Comparison of ENCODE assay signal across 8 mouse cellular contexts in genomic region chr4:117095551-117096452, GRCm38 (mm10). TPM values are rescaled to one million over a fixed set of nuclear protein-coding genes. Genes with fewer than 3 reads are reported as not detected.
DNase-seq lines count a peak whose midpoint lies in the region; ATAC-seq and TF ChIP-seq lines count a peak whose summit lies in the region.

Gene Ptch2, plus strand, starts transcription at chr4:117096075.

- DNase-seq in adrenal gland, adult 18-20 months (ENCODE audit: low spot score in 2 of 2), result peak; percentile 55 to 57
- peak; percentile 74 for DNase-seq in gastrocnemius, postnatal 25 days
- peak; percentile 85 for DNase-seq in hindbrain, postnatal 0 days (ENCODE audit: low spot score)
- DNase-seq in left cerebral cortex, postnatal 25 days (ENCODE audit: low spot score in 2 of 2), result peak; percentile 19 to 35
- DNase-seq in right cerebral cortex, postnatal 25 days, result peak; percentile 38
- DNase-seq in spleen, adult 12 weeks (ENCODE audit: low spot score), result no peak

- H3K27ac ChIP-seq in cortical plate, adult 2 months (ENCODE audit: insufficient read depth, low read length), result no peak within 1 kb of the TSS
- peak within 1 kb of the TSS; percentile 55 for H3K27ac ChIP-seq in hindbrain, postnatal 0 days

- peak; percentile 87 for ATAC-seq in hindbrain, postnatal 0 days
- peak; percentile 51 for ATAC-seq in megakaryocyte progenitor cell, adult 5-6 weeks (replicated peaks; ENCODE audit: poor library complexity)

- H3K36me3 ChIP-seq in hindbrain, postnatal 0 days (ENCODE audit: insufficient read depth, low read length), result no peaks in the 10 kb centered on the region

- H3K9me3 ChIP-seq in hindbrain, postnatal 0 days (ENCODE audit: low read length), result no peaks in the 10 kb centered on the region

- peak within 1 kb of the TSS; percentile 33 for H3K4me3 ChIP-seq in cortical plate, adult 2 months (ENCODE audit: insufficient read depth, low read length)
- peak within 1 kb of the TSS; percentile 58 for H3K4me3 ChIP-seq in hindbrain, postnatal 0 days (ENCODE audit: low read length)

- under 1% methylated on average over 50 of the region's 50 CpGs for WGBS in hindbrain, postnatal 0 days

- intact Hi-C loops in left cerebral cortex, postnatal 25 days (cut with DNase I), result no loop called here

- H3K27me3 ChIP-seq in hindbrain, postnatal 0 days (ENCODE audit: insufficient read depth, low read length), result no peaks in the 10 kb centered on the region

- TF ChIP-seq CTCF in cortical plate, adult 2 months (IDR thresholded peaks at IDR 0.05; ENCODE audit: extremely low read depth, insufficient read depth, low read length), result no peak
- no peak; the same call in none of the 2 replicates for TF ChIP-seq CTCF in hindbrain, postnatal 0 days (IDR thresholded peaks at IDR 0.05; ENCODE audit: low read depth)

- H3K9ac ChIP-seq in hindbrain, postnatal 0 days (replicated peaks; ENCODE audit: low read length), result peak within 1 kb of the TSS; percentile 58

- peaks cover 2% of the 10 kb centered on the region; the same call in 1 of the 2 replicates for H3K4me1 ChIP-seq in cortical plate, adult 2 months (ENCODE audit: control insufficient read depth, insufficient read depth, low read length)
- no peaks in the 10 kb centered on the region for H3K4me1 ChIP-seq in hindbrain, postnatal 0 days (ENCODE audit: insufficient read depth, low read length)

- peak within 1 kb of the TSS; percentile 89 for H3K4me2 ChIP-seq in hindbrain, postnatal 0 days (ENCODE audit: low read depth, low read length)

- TF ChIP-seq POLR2A in cortical plate, adult 2 months (IDR thresholded peaks at IDR 0.05; ENCODE audit: extremely low read depth, insufficient read depth, low read length), result no peak

RNA-seq across cellular contexts. Expression of gene Ptch2, which starts in this region (rescaled TPM):
- total RNA-seq in adrenal gland, adult 18-20 months (2021), result 1 to 10 TPM; 2.2 to 2.6 TPM
- 1.5 and 1.8 TPM in 2 replicates for polyA plus RNA-seq in cortical plate, adult 2 months (2012; rRNA removed)
- total RNA-seq in gastrocnemius, postnatal 25 days (2021), result 1 to 10 TPM; 1.5 to 1.8 TPM
- total RNA-seq in hindbrain, postnatal 0 days (2014; rRNA removed), result 16.1 and 18.8 TPM in 2 replicates
- polyA plus RNA-seq in hindbrain, postnatal 0 days (2015; fragmentation: Nextera tagmentation; extraction: Ambion mirVana), result 4.1 and 4.4 TPM in 2 replicates
- total RNA-seq in left cerebral cortex, postnatal 25 days (2021), result 1 to 10 TPM; 1.4 to 2.0 TPM
- total RNA-seq in megakaryocyte progenitor cell, adult 5-6 weeks (2015), result 0.30 and 1.3 TPM in 2 replicates
- 0.08 and 0.57 TPM in 2 replicates for total RNA-seq in megakaryocyte progenitor cell, adult 5-6 weeks (2017)
